Mouse (Mus musculus) leukemia stem cell, adult 10-12 weeks (primary cell): ENCODE measurements around the gene Olfr1290. TPM values are rescaled to one million over a fixed set of nuclear protein-coding genes. Genes with fewer than 3 reads are reported as not detected.

ENCODE experiments used
- polyA plus RNA-seq: library from polyadenylated mRNA; stranded (reverse); fragments of >175 nt; gene quantifications from 2 replicates; pipeline ENCODE4 v1.2.3, GENCODE M21; 2012; ENCODE audit warnings: low replicate concordance

Gene Olfr1290
- not detected in 2 replicates for polyA plus RNA-seq

DNA sequence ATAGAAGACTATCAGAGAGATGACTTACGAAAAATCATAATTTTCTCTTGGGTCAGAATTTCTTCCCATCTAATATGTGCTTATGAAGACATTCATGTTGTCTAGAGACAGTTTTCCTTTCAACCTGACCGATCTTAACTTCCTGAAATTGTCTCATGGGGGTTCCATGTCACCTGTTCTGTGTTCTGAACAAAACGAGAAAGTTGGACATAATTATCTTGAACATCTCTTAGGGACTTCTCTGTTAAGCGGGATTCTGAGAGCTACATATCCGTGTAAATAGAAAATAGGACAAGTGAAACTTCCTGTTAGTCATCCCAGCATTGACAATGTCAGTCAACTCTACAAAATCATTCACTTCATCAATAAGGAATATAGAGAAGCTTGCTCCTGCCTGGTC is at the start of gene Olfr1290:
Olfr1290 (minus strand) TSS at position 101 of the 400 bp plus-strand sequence.

DNA sequence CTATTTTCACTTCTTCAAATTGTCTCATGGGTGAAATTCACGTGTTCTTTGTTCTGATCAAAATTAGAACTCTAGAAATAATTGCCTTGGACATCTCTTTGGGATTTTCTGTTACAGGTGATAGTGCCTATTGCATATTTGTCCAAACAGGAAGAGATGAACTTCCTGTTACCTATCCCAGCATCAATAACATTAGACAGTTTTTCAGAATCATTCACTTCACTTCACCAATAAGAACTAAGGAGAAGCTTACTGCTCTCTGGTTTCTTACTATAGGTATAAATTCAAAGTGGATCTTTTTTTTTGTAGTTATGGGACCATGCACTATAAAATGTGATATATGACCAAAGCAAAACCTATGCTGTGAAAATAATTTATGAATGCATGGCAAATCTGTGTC is 46.6 kb upstream of the Olfr1290 start, which contains the start of gene Olfr1294:
Olfr1294 (minus strand) TSS at position 101 of the 400 bp plus-strand sequence.

DNA sequence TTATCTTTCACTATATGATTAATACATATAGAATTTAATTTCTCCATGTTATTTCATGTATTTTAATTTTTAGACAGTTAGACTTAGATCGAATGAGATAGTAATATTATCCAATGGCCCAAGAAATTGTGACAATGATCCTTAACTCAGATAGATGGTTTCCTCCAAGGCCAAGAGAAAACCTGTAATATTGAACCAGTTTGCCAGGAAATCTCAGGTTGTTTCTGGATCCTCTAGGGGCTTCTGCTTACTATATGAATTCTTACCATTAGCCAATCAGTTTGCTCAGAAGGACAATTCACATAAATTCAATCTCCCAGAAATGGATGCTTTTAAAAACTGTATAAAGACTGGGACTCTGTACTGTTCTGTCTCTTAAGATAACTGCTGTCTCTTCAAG is 31.3 kb upstream of the Olfr1290 start, which contains the start of gene Olfr1293-ps:
Olfr1293-ps (plus strand) TSS at position 301 of the 400 bp plus-strand sequence.

DNA sequence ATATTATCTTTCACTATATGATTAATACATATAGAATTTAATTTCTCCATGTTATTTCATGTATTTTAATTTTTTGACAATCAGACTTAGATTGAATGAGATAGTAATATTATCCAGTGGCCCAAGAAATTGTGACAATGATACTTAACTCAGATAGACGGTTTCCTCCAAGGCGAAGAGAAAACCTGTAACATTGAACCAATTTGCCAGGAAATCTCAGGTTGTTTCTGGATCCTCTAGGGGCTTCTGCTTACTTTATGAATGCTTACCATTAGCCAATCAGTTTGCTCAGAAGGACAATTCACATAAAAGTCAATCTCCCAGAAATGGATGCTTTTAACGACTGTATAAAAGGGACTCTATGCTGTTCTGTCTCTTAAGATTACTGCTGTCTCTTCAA is 3.3 kb upstream of the Olfr1290 start, which contains the start of gene Olfr1291-ps1:
Olfr1291-ps1 (plus strand) TSS at position 301 of the 400 bp plus-strand sequence.

DNA sequence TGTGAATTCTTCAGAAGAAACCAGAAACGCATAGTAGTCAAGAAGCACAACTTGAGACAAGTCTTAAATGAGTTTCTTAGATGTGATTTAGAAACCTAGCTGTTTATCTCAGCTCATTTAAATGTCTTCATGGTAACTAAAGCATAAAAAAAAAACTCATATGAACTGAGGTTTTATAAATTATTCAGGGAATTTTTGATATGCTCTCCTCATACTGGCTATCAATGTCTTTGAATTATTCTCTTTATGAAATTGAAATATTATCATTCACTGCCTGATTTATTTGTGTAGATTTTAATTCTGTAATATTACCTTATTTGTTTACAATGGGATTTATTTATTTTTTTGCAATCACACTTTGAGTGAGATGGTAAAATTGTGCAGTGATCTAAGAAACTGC is 13.1 kb downstream of the Olfr1290 start, which contains the start of gene Olfr1289:
Olfr1289 (plus strand) TSS at position 301 of the 400 bp plus-strand sequence.

DNA sequence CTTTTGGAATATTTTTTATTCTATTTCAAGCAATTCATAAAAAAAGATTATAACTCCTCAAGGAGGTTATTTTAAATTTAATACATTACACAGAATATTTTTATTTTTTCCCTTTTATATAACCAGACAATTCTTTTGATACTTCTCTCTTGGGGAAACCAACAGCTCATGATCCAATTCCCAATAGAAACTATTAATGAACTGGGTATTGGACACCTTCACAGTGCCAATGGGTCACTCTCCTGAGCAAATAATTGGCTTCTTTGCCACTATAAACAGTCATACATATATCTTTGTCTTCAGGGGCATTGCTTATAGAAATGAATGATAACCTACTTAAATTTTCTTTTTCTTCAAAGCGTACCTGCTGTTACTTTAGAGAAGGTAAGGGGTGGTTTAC is 19.8 kb downstream of the Olfr1290 start, which contains the start of gene Olfr1288:
Olfr1288 (plus strand) TSS at position 301 of the 400 bp plus-strand sequence.

DNA sequence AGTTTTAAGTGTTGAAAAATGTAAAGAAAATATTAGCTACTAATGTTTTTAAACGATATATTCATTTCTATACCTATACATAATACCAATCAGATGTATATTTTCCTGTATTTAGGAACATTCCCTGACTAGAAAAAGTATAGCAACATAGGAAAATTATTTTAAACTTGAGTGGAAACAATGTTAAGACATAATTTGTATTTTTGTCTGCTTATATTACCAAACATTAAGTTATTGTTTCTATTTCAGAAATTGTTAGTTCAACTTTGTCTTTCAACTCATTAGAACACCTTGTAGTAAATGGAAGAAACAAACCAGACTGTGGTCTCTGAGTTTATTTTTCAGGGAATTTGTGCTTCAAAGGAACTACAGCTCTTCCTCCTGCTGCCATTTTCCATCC is 44.8 kb downstream of the Olfr1290 start, which contains the start of gene Olfr1287:
Olfr1287 (plus strand) TSS at position 301 of the 400 bp plus-strand sequence.

Other genes with a start within 250 kb of the Olfr1290 start
- 0.03 TPM in 1 of 2 replicates, not detected in the other for gene Olfr1276, start 239.3 kb downstream of the Olfr1290 start, polyA plus RNA-seq
- gene Olfr1277, start 219.7 kb downstream of the Olfr1290 start, polyA plus RNA-seq: not detected in 2 replicates
- not detected in 2 replicates for gene Olfr1278, start 203.7 kb downstream of the Olfr1290 start, polyA plus RNA-seq
- gene Olfr1279, start 193.2 kb downstream of the Olfr1290 start, polyA plus RNA-seq: not detected in 2 replicates
- not detected in 2 replicates for gene Olfr1280, start 179.8 kb downstream of the Olfr1290 start, polyA plus RNA-seq
- not detected in 2 replicates for gene Olfr1281, start 167.3 kb downstream of the Olfr1290 start, polyA plus RNA-seq
- gene Olfr1282, start 157.8 kb downstream of the Olfr1290 start, polyA plus RNA-seq: not detected in 2 replicates
- gene Olfr1283, start 127.0 kb downstream of the Olfr1290 start, polyA plus RNA-seq: not detected in 2 replicates
- not detected in 2 replicates for gene Olfr1284, start 118.3 kb downstream of the Olfr1290 start, polyA plus RNA-seq
- not detected in 2 replicates for gene Olfr1286, start 70.7 kb downstream of the Olfr1290 start, polyA plus RNA-seq
- gene Olfr1287, start 44.7 kb downstream of the Olfr1290 start, polyA plus RNA-seq: not detected in 2 replicates
- gene Olfr1288, start 19.7 kb downstream of the Olfr1290 start, polyA plus RNA-seq: not detected in 2 replicates
- not detected in 2 replicates for gene Olfr1289, start 13.0 kb downstream of the Olfr1290 start, polyA plus RNA-seq
- gene Olfr1291-ps1, start 3.4 kb upstream of the Olfr1290 start, polyA plus RNA-seq: not detected in 2 replicates
- not detected in 2 replicates for gene Olfr1293-ps, start 31.4 kb upstream of the Olfr1290 start, polyA plus RNA-seq
- not detected in 2 replicates for gene Olfr1294, start 46.5 kb upstream of the Olfr1290 start, polyA plus RNA-seq
- gene Olfr1295, start 75.9 kb upstream of the Olfr1290 start, polyA plus RNA-seq: not detected in 2 replicates
- gene Olfr1297, start 132.7 kb upstream of the Olfr1290 start, polyA plus RNA-seq: not detected in 2 replicates
- gene Olfr1298, start 155.4 kb upstream of the Olfr1290 start, polyA plus RNA-seq: not detected in 2 replicates
- gene Olfr1299, start 167.6 kb upstream of the Olfr1290 start, polyA plus RNA-seq: not detected in 2 replicates